Mouse (Mus musculus) CH12.LX (cell line): ENCODE data around the gene Fap. TPM values are rescaled to one million over a fixed set of nuclear protein-coding genes. Genes with fewer than 3 reads are reported as not detected.

Experiments used
- DNase-seq: peaks from one replicate; pipeline ENCODE4 v3.0.0-alpha.2; 2013; ENCODE audit errors: extremely low read depth
- H3K27ac ChIP-seq: 2 replicates; pipeline ENCODE4 v1.5.1; 2012; ENCODE audit warnings: low read depth, mild to moderate bottlenecking, control low read depth, moderate library complexity; ENCODE audit not compliant: insufficient read depth
- H3K27me3 ChIP-seq: replicated peaks from 2 replicates; pipeline ENCODE3; 2012; ENCODE audit warnings: inconsistent platforms
- H3K36me3 ChIP-seq, 2 experiments: replicated peaks in 1 of 2; 2 replicates each; pipeline versions ENCODE3 to v1.6.1; 2012; ENCODE audit warnings: inconsistent platforms in 1 of 2, low read length in 1 of 2, mild to moderate bottlenecking in 1 of 2, mixed read lengths in 1 of 2, moderate library complexity in 1 of 2; ENCODE audit not compliant: control insufficient read depth in 1 of 2, insufficient read depth in 1 of 2
- H3K4me1 ChIP-seq, 2 experiments: 2 replicates each; pipeline ENCODE4 v1.6.1; 2012; ENCODE audit warnings: inconsistent platforms in 1 of 2, moderate library complexity in 1 of 2; ENCODE audit not compliant: insufficient read depth in 2 of 2, control insufficient read depth in 1 of 2
- H3K4me2 ChIP-seq: 2 replicates; pipeline ENCODE4 v1.6.1; 2012; ENCODE audit warnings: low read depth, mild to moderate bottlenecking, control low read depth; ENCODE audit not compliant: poor library complexity, insufficient read depth, severe bottlenecking
- H3K4me3 ChIP-seq, 3 experiments: fragments of 150-350 bp in 1 of 3; sonication (generic) in 1 of 3; replicated peaks in 1 of 3; 2 replicates each; pipeline versions ENCODE3 to v1.5.1; 2011 to 2012; ENCODE audit warnings: low read depth in 2 of 3, low read length in 2 of 3, mild to moderate bottlenecking in 2 of 3, moderate library complexity in 2 of 3, control low read depth in 1 of 3, improper control_type of control experiment in 1 of 3, inconsistent platforms in 1 of 3, mixed read lengths in 1 of 3; ENCODE audit not compliant: poor library complexity in 1 of 3
- H3K79me2 ChIP-seq: replicated peaks from 2 replicates; pipeline ENCODE4 v1.6.1; 2012; ENCODE audit warnings: mild to moderate bottlenecking, moderate library complexity; ENCODE audit not compliant: control insufficient read depth, poor library complexity, insufficient read depth, severe bottlenecking; ENCODE audit errors: extremely low read depth
- H3K9ac ChIP-seq: 2 replicates; pipeline ENCODE4 v1.6.1; 2012; ENCODE audit warnings: low read depth, mild to moderate bottlenecking, control low read depth, moderate library complexity; ENCODE audit not compliant: insufficient read depth
- H3K9me3 ChIP-seq: replicated peaks from 2 replicates; pipeline ENCODE3; 2012; ENCODE audit warnings: low read length, inconsistent platforms, mixed read lengths
- BHLHE40 ChIP-seq: IDR thresholded peaks from 2 replicates; pipeline ENCODE4 v1.6.1; 2011; ENCODE audit warnings: mild to moderate bottlenecking, low read depth, low read length, improper control_type of control experiment
- CHD2 ChIP-seq: IDR thresholded peaks from 2 replicates; pipeline ENCODE4 v1.6.1; 2011; ENCODE audit warnings: low read length, improper control_type of control experiment
- CTCF ChIP-seq, 2 experiments: IDR thresholded peaks in 1 of 2; conservative IDR thresholded peaks in 1 of 2; 2 replicates each; pipeline ENCODE4 v1.5.1; 2011 to 2012; ENCODE audit warnings: low read depth in 2 of 2, low read length in 2 of 2, improper control_type of control experiment in 1 of 2, inconsistent platforms in 1 of 2, mild to moderate bottlenecking in 1 of 2, moderate library complexity in 1 of 2
- ELF1 ChIP-seq: IDR thresholded peaks from 2 replicates; pipeline ENCODE4 v1.6.1; 2014; ENCODE audit warnings: low read depth, mild to moderate bottlenecking, inconsistent platforms, low read length, improper control_type of control experiment
- EP300 ChIP-seq: IDR thresholded peaks from 2 replicates; pipeline ENCODE4 v1.6.1; 2011; ENCODE audit warnings: low read length, improper control_type of control experiment
- GABPA ChIP-seq: IDR thresholded peaks from 2 replicates; pipeline ENCODE4 v1.6.1; 2012; ENCODE audit warnings: low read depth, low read length, improper control_type of control experiment, inconsistent platforms; ENCODE audit not compliant: insufficient replicate concordance
- HCFC1 ChIP-seq: IDR thresholded peaks from 2 replicates; pipeline ENCODE4 v1.6.1; 2012; ENCODE audit warnings: low read depth, mild to moderate bottlenecking, inconsistent platforms, low read length, improper control_type of control experiment
- IRF4 ChIP-seq: IDR thresholded peaks from 2 replicates; pipeline ENCODE4 v1.6.1; 2014; ENCODE audit warnings: low read depth, mild to moderate bottlenecking, inconsistent platforms, low read length, improper control_type of control experiment
- JUN ChIP-seq: IDR thresholded peaks from 2 replicates; pipeline ENCODE4 v1.6.1; 2011; ENCODE audit warnings: low read depth, mild to moderate bottlenecking, low read length, improper control_type of control experiment, moderate library complexity; ENCODE audit not compliant: insufficient read depth
- KAT2A ChIP-seq: IDR thresholded peaks from 2 replicates; pipeline ENCODE4 v1.6.1; 2012; ENCODE audit warnings: low read length, improper control_type of control experiment, inconsistent platforms; ENCODE audit not compliant: insufficient replicate concordance
- MAFK ChIP-seq: IDR thresholded peaks from 2 replicates; pipeline ENCODE4 v1.6.1; 2011; ENCODE audit warnings: low read length, improper control_type of control experiment; ENCODE audit not compliant: insufficient replicate concordance
- MAX ChIP-seq: IDR thresholded peaks from 2 replicates; pipeline ENCODE4 v1.6.1; 2011; ENCODE audit warnings: low read length, improper control_type of control experiment
- MEF2A ChIP-seq: IDR thresholded peaks from 2 replicates; pipeline ENCODE4 v1.6.1; 2014; ENCODE audit warnings: low read depth, mild to moderate bottlenecking, inconsistent platforms, low read length, improper control_type of control experiment, borderline replicate concordance
- NELFE ChIP-seq: IDR thresholded peaks from 2 replicates; pipeline ENCODE4 v1.6.1; 2011; ENCODE audit warnings: low read depth, low read length, improper control_type of control experiment
- PAX5 ChIP-seq: IDR thresholded peaks from 2 replicates; pipeline ENCODE4 v1.6.1; 2012; ENCODE audit warnings: low read length, inconsistent platforms, mixed read lengths
- POLR2A ChIP-seq: IDR thresholded peaks from 2 replicates; pipeline ENCODE4 v1.6.1; 2011; ENCODE audit warnings: low read depth, mild to moderate bottlenecking, improper control_type of control experiment, low read length
- POLR2AphosphoS2 ChIP-seq: IDR thresholded peaks from 2 replicates; pipeline ENCODE4 v1.6.1; 2011; ENCODE audit warnings: low read depth, low read length, improper control_type of control experiment
- RAD21 ChIP-seq: IDR thresholded peaks from 2 replicates; pipeline ENCODE4 v1.6.1; 2011; ENCODE audit warnings: low read depth, mild to moderate bottlenecking, low read length, improper control_type of control experiment, moderate library complexity
- SIN3A ChIP-seq: IDR thresholded peaks from 2 replicates; pipeline ENCODE4 v1.6.1; 2012; ENCODE audit warnings: low read length, improper control_type of control experiment, inconsistent platforms
- SMC3 ChIP-seq: IDR thresholded peaks from 2 replicates; pipeline ENCODE4 v1.6.1; 2011; ENCODE audit warnings: low read depth, low read length, improper control_type of control experiment
- TBP ChIP-seq: conservative IDR thresholded peaks from 2 replicates; pipeline ENCODE4 v1.6.1; 2011; ENCODE audit warnings: low read depth, low read length, improper control_type of control experiment
- UBTF ChIP-seq: IDR thresholded peaks from 2 replicates; pipeline ENCODE4 v1.6.1; 2012; ENCODE audit warnings: low read depth, mild to moderate bottlenecking, inconsistent platforms, low read length, improper control_type of control experiment, moderate library complexity
- USF1 ChIP-seq: IDR thresholded peaks from 2 replicates; pipeline ENCODE4 v1.6.1; 2014; ENCODE audit warnings: low read depth, mild to moderate bottlenecking, inconsistent platforms, low read length, improper control_type of control experiment
- ZC3H11A ChIP-seq: IDR thresholded peaks from 2 replicates; pipeline ENCODE4 v1.6.1; 2012; ENCODE audit warnings: low read depth, mild to moderate bottlenecking, inconsistent platforms, low read length, improper control_type of control experiment
- ZMIZ1 ChIP-seq: IDR thresholded peaks from 2 replicates; pipeline ENCODE4 v1.6.1; 2012; ENCODE audit warnings: low read depth, mild to moderate bottlenecking, inconsistent platforms, low read length, improper control_type of control experiment
- dilution Hi-C: fragments of 300-500 bp; cut with MboI; formaldehyde crosslinking; loops from 2 replicates; pipeline ENCODE4 v1.14.3; 2020; ENCODE audit warnings: low sequenced_read_pairs; ENCODE audit not compliant: extremely low pct_unique_long_range_greater_than_20kb, extremely low pct_ligation_motif_present
- in situ Hi-C: fragments of 300-500 bp; cut with MboI; formaldehyde crosslinking; loops from 3 replicates; pipeline ENCODE4 v1.14.3; 2019; ENCODE audit warnings: low sequenced_read_pairs, low pct_ligation_motif_present, low pct_unique_long_range_greater_than_20kb, mixed read lengths
- polyA plus RNA-seq: library from polyadenylated mRNA; unstranded; fragments of >175 nt; gene quantifications from 2 replicates; pipeline ENCODE4 v1.2.1, GENCODE M21; 2012; ENCODE audit warnings: low read depth; ENCODE audit not compliant: insufficient read length
- total RNA-seq, 2 experiments: library from RNA; depleted of rRNA; stranded (reverse); fragments of 300-350 nt in 1 of 2; fragments of >200 nt in 1 of 2; gene quantifications; 2 replicates each; pipeline ENCODE4 v1.2.3; 2012 to 2014

The Fap gene
- total and polyA plus RNA-seq, 3 experiments, result 0.15 TPM; not detected in 2

GRCm38 (mm10) chr2:62613133-62613532 is 39.3 kb upstream of the Fap start:
- Histone ChIP-seq H3K9ac (no peak overlapping the region), H3K36me3 (peaks cover 0 to 3% of the 10 kb centered on the region in 2 experiments), H3K4me3 (no peak overlapping the region), H3K9me3 (no peaks in the 10 kb centered on the region), H3K27ac (no peak overlapping the region), H3K4me1 (peaks cover 4 to 8% of the 10 kb centered on the region in 2 experiments; a peak in 2 of 4 replicates), H3K4me2 (no peak overlapping the region), H3K27me3 (no peaks in the 10 kb centered on the region), H3K79me2 (no peaks in the 10 kb centered on the region)
- DNase-seq, result no peak
- in situ Hi-C loops (loop anchor here (25.0 kb wide), 1 partner anchor 951 kb away; no protein-coding TSS in a partner anchor), dilution Hi-C loops (no loop called here)
- TF ChIP-seq JUN (no peak), EP300 (no peak), BHLHE40 (no peak), ELF1 (no peak), SIN3A (no peak), HCFC1 (no peak), TBP (no peak), SMC3 (no peak), CTCF (conservative IDR thresholded peaks at IDR 0.05 in 1 of 2, IDR thresholded peaks at IDR 0.05 in 1 of 2; ENCODE audit: low read depth in 2 of 2, low read length in 2 of 2) (no peak)

DNA sequence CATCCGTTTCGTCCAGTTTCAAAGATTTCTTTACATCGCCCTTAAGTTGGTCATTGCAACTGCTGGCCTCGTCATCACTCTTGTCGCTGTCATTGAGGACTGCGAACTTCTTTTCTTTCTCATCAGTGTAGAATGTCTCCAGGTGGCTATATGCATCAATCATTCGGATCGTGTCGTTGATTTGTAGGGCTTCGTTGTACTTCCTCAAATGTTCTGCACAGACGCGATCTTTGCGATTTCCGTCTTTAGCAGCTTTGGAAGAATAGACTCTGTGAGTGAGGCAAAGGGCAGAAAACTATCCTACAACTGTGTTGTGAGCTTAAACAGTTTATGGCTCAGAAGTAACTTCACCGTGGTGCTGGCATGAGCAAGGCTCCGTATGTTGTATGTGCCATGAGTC is 32.3 kb upstream of the Fap start:
- no peak for DNase-seq
- no peak overlapping the region for H3K27ac ChIP-seq
- no peak overlapping the region for H3K4me2 ChIP-seq
- H3K4me1 ChIP-seq, result peaks cover 0 to 2% of the 10 kb centered on the region in 2 experiments; a peak in 1 of 4 replicates
- peaks cover 0 to 4% of the 10 kb centered on the region in 2 experiments for H3K36me3 ChIP-seq
- H3K79me2 ChIP-seq, result no peaks in the 10 kb centered on the region
- no peak overlapping the region for H3K4me3 ChIP-seq
- TF ChIP-seq BHLHE40 (no peak), SMC3 (no peak), PAX5 (no peak), MAFK (no peak), EP300 (no peak), IRF4 (no peak), MEF2A (no peak), CHD2 (no peak)
- in situ Hi-C loops (loop anchor here (25.0 kb wide), 1 partner anchor 944 kb away; no protein-coding TSS in a partner anchor), dilution Hi-C loops (no loop called here)
- H3K27me3 ChIP-seq, result no peaks in the 10 kb centered on the region
- H3K9me3 ChIP-seq, result no peaks in the 10 kb centered on the region
- no peak overlapping the region for H3K9ac ChIP-seq

DNA sequence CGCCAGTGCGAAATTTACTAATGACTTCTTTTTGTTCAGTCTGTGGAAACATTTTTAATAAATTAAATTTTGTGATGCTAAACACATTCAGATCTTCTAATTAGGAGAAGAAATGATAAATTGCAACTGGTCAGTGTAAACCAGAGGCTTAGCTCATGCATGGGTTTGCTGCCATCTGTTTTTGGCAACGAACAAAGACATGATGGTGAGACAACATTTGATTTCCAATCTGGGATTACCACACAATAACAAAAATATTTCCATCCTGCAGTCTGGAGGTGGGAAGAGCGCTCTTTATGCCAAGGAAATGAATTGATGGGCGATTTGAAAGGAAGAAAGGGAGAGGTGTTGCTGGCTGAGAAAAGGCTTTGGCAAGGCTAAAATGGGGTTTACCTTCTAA is 29.7 kb upstream of the Fap start:
- TF ChIP-seq GABPA, result no peak
- TF ChIP-seq PAX5, result no peak
- no peak for TF ChIP-seq ZC3H11A
- TF ChIP-seq RAD21, result no peak
- TF ChIP-seq KAT2A, result no peak
- TF ChIP-seq POLR2AphosphoS2, result no peak
- TF ChIP-seq SMC3, result no peak
- TF ChIP-seq USF1, result no peak
- no peak for TF ChIP-seq MAX
- TF ChIP-seq JUN, result no peak
- no peak for TF ChIP-seq POLR2A
- TF ChIP-seq ZMIZ1, result no peak
- TF ChIP-seq UBTF, result no peak
- TF ChIP-seq NELFE, result no peak
- no peak overlapping the region for H3K27ac ChIP-seq
- no peaks in the 10 kb centered on the region for H3K9me3 ChIP-seq
- no peak overlapping the region for H3K4me3 ChIP-seq
- peaks cover 0 to 4% of the 10 kb centered on the region in 2 experiments for H3K36me3 ChIP-seq
- DNase-seq, result no peak
- H3K79me2 ChIP-seq, result no peaks in the 10 kb centered on the region
- H3K27me3 ChIP-seq, result no peaks in the 10 kb centered on the region
- peaks cover 0 to 4% of the 10 kb centered on the region in 2 experiments; a peak in 1 of 4 replicates for H3K4me1 ChIP-seq
- dilution Hi-C loops (no loop called here), in situ Hi-C loops (loop anchor here (25.0 kb wide), 1 partner anchor 941 kb away; no protein-coding TSS in a partner anchor)
- no peak overlapping the region for H3K9ac ChIP-seq
- H3K4me2 ChIP-seq, result no peak overlapping the region
